Mouse (Mus musculus) brain, embryonic 14.5 days (tissue): Measurements from ENCODE around the gene Slamf9.

Experiments used
- CTCF ChIP-seq: fragments of 200-500 bp; IDR thresholded peaks from 2 replicates; pipeline ENCODE4 v1.5.1; 2012; ENCODE audit warnings: inconsistent platforms, mild to moderate bottlenecking, moderate library complexity, borderline replicate concordance; ENCODE audit not compliant: insufficient read depth, insufficient read length; ENCODE audit errors: extremely low read depth
- POLR2A ChIP-seq: fragments of 200-500 bp; IDR thresholded peaks from 2 replicates; pipeline ENCODE4 v1.6.1; 2012; ENCODE audit warnings: mild to moderate bottlenecking, inconsistent platforms, borderline replicate concordance; ENCODE audit not compliant: poor library complexity, insufficient read depth, insufficient read length, severe bottlenecking; ENCODE audit errors: extremely low read depth

- TF ChIP-seq CTCF: no peak
- TF ChIP-seq POLR2A: no peak
Observed at GRCm38 (mm10) chr1:172481111-172481510, 6.0 kb downstream of the Slamf9 start.
